Mouse (Mus musculus) testis, adult 2 months (tissue): ENCODE measurements around the gene H2-M5. TPM values are rescaled to one million over a fixed set of nuclear protein-coding genes. Genes with fewer than 3 reads are reported as not detected.

ENCODE experiments used
- H3K27ac ChIP-seq: fragments of 200-500 bp; 2 replicates; pipeline ENCODE4 v1.5.1; 2012; ENCODE audit warnings: low read depth, low read length; ENCODE audit not compliant: control insufficient read depth, insufficient read depth
- H3K27me3 ChIP-seq: fragments of 200-500 bp; 2 replicates; pipeline ENCODE4 v1.6.1; 2012; ENCODE audit warnings: mild to moderate bottlenecking, low read length, moderate library complexity; ENCODE audit not compliant: control insufficient read depth, insufficient read depth
- H3K36me3 ChIP-seq: fragments of 200-500 bp; 2 replicates; pipeline ENCODE4 v1.6.1; 2012; ENCODE audit warnings: mild to moderate bottlenecking, low read length; ENCODE audit not compliant: control insufficient read depth, insufficient read depth
- H3K4me1 ChIP-seq: fragments of 200-500 bp; 2 replicates; pipeline ENCODE4 v1.6.1; 2012; ENCODE audit warnings: low read length; ENCODE audit not compliant: control insufficient read depth, insufficient read depth
- H3K4me3 ChIP-seq: fragments of 200-500 bp; 2 replicates; pipeline ENCODE4 v1.5.1; 2012; ENCODE audit warnings: low read depth, mild to moderate bottlenecking, low read length, moderate library complexity, mixed read lengths; ENCODE audit not compliant: control insufficient read depth
- CTCF ChIP-seq: fragments of 200-500 bp; IDR thresholded peaks from 2 replicates; pipeline ENCODE4 v1.5.1; 2012; ENCODE audit warnings: low read depth, mild to moderate bottlenecking, inconsistent platforms, low read length, moderate library complexity; ENCODE audit not compliant: control insufficient read depth, insufficient read depth, insufficient replicate concordance
- POLR2A ChIP-seq: fragments of 200-500 bp; IDR thresholded peaks from 2 replicates; pipeline ENCODE4 v1.6.1; 2012; ENCODE audit warnings: low read depth, mild to moderate bottlenecking, inconsistent platforms, low read length, moderate library complexity; ENCODE audit not compliant: control insufficient read depth
- polyA plus RNA-seq: library from polyadenylated mRNA; depleted of rRNA; stranded (reverse); fragments of >200 nt; gene quantifications from 2 replicates; pipeline ENCODE4 v1.2.3, GENCODE M21; 2012

Gene H2-M5
- polyA plus RNA-seq, 1 experiment, result 2.8 TPM

DNA sequence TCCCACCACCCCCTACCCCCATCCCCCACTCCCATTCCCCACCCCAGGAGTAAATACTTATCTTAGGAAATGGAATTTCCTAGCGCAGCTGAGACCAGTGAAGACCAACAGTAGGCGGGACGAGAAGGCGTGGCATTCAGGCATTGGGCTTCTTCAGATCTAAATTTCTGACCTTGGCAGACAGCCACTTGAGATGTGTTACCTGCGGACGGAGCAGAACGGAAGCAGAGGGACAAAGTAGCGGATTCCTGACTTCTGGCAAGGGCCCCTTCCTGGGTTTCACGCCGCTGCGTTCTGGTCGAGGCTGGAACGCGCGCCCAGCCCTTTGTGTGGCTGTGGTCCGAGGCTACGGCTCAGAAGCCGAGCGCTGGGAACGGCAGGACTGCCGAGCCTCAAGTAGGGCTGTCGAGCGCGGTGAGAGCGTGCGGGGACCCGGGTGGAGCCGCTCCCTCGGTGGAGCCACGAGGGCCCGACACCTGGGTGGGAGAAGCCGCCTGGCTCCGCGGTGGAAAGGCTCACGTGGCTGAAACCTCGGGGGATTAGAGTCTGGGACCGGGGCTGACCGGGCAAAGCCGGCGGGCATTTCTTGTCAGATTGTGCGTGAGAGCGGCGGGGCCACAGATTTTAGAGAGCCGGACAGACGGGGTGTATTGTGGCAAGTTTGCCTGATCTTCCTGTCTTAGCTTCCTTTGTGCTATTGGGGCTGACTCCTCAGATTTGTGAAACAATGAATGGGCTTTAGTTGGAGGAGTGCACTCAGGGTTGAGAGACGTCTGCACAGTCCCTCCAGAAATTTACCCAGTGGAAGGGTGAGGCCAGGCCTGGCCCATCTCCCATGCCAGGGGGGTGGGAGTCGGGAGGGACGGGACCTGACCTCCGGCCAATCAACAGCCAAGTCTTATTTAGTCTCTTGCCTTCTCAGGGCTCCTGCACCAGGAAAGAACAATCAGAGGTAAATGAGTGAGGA, 13.3 kb upstream of the H2-M5 start:
- Histone ChIP-seq H3K27ac (0 out of 2 replicates have a peak overlapping the region, but pooled peaks have one; percentile 1), H3K36me3 (no peaks in the 10 kb centered on the region), H3K4me1 (peaks cover 8% of the 10 kb centered on the region), H3K4me3 (peak overlapping the region; percentile 78), H3K27me3 (no peaks in the 10 kb centered on the region)
- TF ChIP-seq CTCF (no peak), POLR2A (no peak)

DNA sequence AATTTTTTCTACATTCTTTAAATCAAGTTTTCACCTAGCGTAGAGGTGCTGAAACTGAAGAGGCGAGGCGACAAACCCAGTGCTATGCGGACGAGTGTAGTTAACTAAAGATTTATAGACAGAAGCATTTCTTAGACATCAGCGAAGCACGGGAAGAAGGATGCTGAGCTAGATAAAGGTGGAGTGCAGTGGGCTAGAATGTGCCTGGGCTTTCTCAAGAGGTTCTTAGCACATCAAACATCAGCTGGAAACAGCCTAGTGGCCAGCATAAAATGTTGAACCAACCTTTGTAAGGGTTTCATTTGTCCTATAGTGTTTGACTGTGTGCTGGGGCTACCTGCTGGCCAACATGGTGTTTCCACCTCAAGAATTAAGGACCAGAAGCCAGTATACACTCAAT, 11.5 kb upstream of the H2-M5 start, which contains the start of gene Zfp57:
Gene Zfp57, plus strand, starts transcription at position 301 of the 400 bp plus-strand sequence.
- Histone ChIP-seq H3K27ac (no peak within 1 kb of the TSS), H3K4me3 (no peak within 1 kb of the TSS; the same call in 1 of the 2 replicates), H3K4me1 (peaks cover 8% of the 10 kb centered on the region), H3K36me3 (no peaks in the 10 kb centered on the region), H3K27me3 (no peaks in the 10 kb centered on the region)
- TF ChIP-seq CTCF (no peak), POLR2A (no peak)

DNA sequence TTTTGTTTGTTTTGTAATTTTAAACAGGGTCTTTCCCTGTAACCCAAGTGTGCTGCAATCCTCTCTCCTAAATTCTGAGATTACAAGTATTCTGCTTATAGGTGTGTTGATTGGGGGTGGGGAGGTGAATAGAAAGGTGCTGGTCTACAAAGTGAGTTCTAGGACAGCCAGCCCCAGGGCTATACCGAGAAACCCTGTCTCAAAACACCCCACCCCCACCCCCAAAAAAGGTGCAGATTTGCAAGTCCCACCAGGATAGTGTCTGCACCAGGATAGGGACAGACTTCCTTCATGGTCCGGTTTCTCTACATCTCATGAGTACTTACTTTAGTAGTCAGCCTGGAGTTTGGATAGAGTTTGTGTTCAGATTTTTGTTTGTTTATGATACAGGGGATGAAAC, 9.1 kb upstream of the H2-M5 start:
- H3K4me1 ChIP-seq, result peaks cover 8% of the 10 kb centered on the region
- TF ChIP-seq POLR2A, result no peak
- TF ChIP-seq CTCF, result no peak
- no peaks in the 10 kb centered on the region for H3K27me3 ChIP-seq
- no peak overlapping the region for H3K27ac ChIP-seq
- H3K36me3 ChIP-seq, result no peaks in the 10 kb centered on the region
- H3K4me3 ChIP-seq, result no peak overlapping the region

DNA sequence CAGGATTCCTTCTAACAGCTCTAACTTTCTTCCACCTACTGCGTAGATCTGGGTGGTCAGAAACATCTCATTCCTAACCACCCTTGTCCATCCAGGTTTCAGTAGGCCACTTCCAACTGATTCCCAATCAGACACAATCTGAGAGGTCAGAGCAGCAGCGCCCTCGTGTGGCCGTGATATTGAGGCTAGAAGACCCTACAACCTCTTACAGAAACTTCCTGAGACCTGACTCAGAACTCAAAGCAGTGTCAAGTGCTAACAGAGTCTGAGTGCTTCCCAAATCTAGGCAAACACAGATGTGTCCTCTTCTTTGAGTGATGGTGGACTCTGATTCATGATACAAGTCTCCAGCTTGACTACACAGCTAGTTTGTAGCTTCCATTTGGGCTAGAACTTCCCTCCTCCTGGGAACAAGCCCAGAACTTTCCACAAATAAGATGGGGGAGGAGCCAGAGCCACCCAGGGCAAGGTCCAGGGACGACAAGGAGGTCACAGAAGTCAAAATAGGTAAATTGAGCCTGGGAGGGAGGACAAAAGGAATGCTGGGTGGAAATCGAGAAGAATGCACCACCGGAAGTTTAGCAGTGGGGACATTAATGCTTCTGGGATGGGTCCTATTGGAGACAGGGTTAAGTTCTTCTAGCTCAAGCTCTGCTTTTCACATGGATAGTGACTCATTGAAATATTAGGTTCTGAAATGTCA, 7.8 kb upstream of the H2-M5 start:
- TF ChIP-seq CTCF (peak; percentile 63; the same call in 1 of the 2 replicates), POLR2A (no peak)
- Histone ChIP-seq H3K36me3 (no peaks in the 10 kb centered on the region), H3K27me3 (no peaks in the 10 kb centered on the region), H3K4me1 (no peaks in the 10 kb centered on the region), H3K4me3 (no peak overlapping the region), H3K27ac (no peak overlapping the region)

DNA sequence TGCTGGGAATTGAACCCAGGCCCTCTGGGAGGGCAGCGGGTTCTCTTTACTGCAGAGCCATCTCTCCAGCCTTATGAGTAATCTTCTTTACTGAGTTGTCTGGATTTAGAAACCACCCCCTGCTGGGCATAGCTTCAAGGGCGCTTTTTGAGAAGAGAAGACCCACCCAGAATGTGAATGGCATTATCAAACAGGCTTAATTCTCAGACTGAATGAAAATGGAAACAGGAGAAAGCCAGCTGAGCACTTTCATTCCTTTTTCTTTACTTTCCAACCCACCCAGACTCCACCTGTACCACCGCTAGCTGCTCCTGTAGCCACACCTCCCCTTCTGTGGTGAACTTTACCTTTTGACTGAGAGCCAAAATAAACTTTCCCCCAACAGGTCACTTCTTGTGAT, 6.1 kb upstream of the H2-M5 start:
- H3K27me3 ChIP-seq, result no peaks in the 10 kb centered on the region
- H3K36me3 ChIP-seq, result no peaks in the 10 kb centered on the region
- H3K4me1 ChIP-seq, result no peaks in the 10 kb centered on the region
- TF ChIP-seq POLR2A, result no peak
- no peak for TF ChIP-seq CTCF
- no peak overlapping the region for H3K27ac ChIP-seq
- H3K4me3 ChIP-seq, result no peak overlapping the region

DNA sequence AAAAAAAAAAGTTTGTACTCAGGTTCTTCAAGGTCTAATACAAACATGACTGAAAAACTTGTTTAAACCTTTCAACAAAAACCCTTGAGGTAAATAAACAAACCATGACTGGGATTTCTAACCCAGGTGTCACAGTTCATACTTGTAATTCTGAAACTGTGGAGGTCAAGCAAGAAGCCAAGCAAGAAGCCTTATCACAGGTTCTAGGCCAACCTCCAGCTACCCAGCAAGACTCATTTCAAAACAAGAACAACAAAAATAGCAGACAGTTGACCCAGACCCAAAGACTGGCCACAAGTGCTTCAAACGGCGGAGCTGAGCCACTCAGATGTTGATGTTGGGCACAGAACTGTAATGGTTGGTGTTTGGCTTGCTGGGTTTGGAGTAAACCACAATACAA, 5.2 kb upstream of the H2-M5 start:
- TF ChIP-seq CTCF (no peak), POLR2A (no peak)
- no peaks in the 10 kb centered on the region for H3K4me1 ChIP-seq
- no peak overlapping the region for H3K4me3 ChIP-seq
- no peak overlapping the region for H3K27ac ChIP-seq
- no peaks in the 10 kb centered on the region for H3K36me3 ChIP-seq
- no peaks in the 10 kb centered on the region for H3K27me3 ChIP-seq

DNA sequence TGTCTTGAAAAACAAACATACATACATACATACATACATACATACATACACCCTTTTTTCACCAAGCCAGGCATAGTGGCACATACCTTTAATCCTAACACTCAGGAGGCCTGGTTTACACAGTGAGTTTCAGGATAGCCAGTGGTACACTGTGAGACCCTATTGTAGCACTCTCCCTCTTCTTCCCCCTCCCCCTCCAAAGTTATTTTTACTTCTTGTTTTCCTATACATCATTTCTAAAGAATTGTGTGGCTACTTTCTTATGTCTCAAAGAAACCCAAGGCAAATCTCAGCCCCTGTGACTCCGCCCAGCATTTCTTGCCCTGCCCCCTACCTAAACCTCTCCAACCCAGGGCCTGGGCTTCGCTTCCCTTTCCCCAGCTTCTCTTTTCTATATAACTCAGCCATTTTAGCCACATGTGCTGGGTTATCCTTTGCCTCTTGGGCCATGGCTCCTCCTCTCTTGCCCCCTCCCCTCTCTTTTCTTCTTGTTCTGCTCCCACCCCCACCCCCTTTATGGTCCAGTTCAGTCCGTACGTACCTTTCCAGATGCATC, 4.5 kb upstream of the H2-M5 start:
- no peak for TF ChIP-seq POLR2A
- TF ChIP-seq CTCF, result no peak
- H3K4me3 ChIP-seq, result no peak overlapping the region

More for the DNA sequence above, 4.5 kb upstream of the H2-M5 start:
- Histone ChIP-seq H3K36me3 (no peaks in the 10 kb centered on the region), H3K27ac (no peak overlapping the region), H3K4me1 (peaks cover 3% of the 10 kb centered on the region; the same call in 1 of the 2 replicates), H3K27me3 (no peaks in the 10 kb centered on the region)
